Comparison of ENCODE assay signal across 12 mouse cellular contexts in genomic region chr9:33101206-33101605, GRCm38 (mm10).
DNase-seq lines count a peak whose midpoint lies in the region; ATAC-seq and TF ChIP-seq lines count a peak whose summit lies in the region.
"Had no signal": no experiment of that assay in that cellular context is flagged by ENCODE, and none has a peak within 500 bp of the region (broad histone marks: within the 10 kb centered on the region; RNA-seq: fewer than 3 reads in every experiment).

No protein-coding gene starts in this region.

- no peak overlapping the region for H3K9ac ChIP-seq in heart, embryonic 16.5 days (ENCODE audit: low read length)
- no peak overlapping the region for H3K9ac ChIP-seq in lung, embryonic 14.5 days
- no peak overlapping the region for H3K9ac ChIP-seq in intestine, embryonic 16.5 days (ENCODE audit: low read depth, low read length)
- H3K9ac ChIP-seq: embryonic facial prominence, embryonic 15.5 days; limb, embryonic 12.5 days had no signal

- no peaks in the 10 kb centered on the region for H3K36me3 ChIP-seq in heart, embryonic 16.5 days (ENCODE audit: control insufficient read depth, insufficient read depth)
- H3K36me3 ChIP-seq in lung, embryonic 14.5 days (ENCODE audit: insufficient read depth): no peaks in the 10 kb centered on the region
- H3K36me3 ChIP-seq in intestine, embryonic 16.5 days (ENCODE audit: control insufficient read depth, insufficient read depth, low read length): no peaks in the 10 kb centered on the region
- H3K36me3 ChIP-seq: embryonic facial prominence, embryonic 15.5 days; limb, embryonic 12.5 days had no signal

- no peak overlapping the region for H3K27ac ChIP-seq in heart, embryonic 16.5 days (ENCODE audit: low read length)
- H3K27ac ChIP-seq in lung, embryonic 14.5 days (ENCODE audit: low read depth): no peak overlapping the region
- no peak overlapping the region for H3K27ac ChIP-seq in intestine, embryonic 16.5 days (ENCODE audit: low read length)
- H3K27ac ChIP-seq: embryonic facial prominence, embryonic 15.5 days; limb, embryonic 12.5 days had no signal

- H3K4me1 ChIP-seq in heart, embryonic 16.5 days (ENCODE audit: control insufficient read depth, insufficient read depth, low read length): peaks cover 7% of the 10 kb centered on the region; the same call in 1 of the 2 replicates
- no peaks in the 10 kb centered on the region for H3K4me1 ChIP-seq in lung, embryonic 14.5 days (ENCODE audit: insufficient read depth)
- no peaks in the 10 kb centered on the region for H3K4me1 ChIP-seq in intestine, embryonic 16.5 days (ENCODE audit: control insufficient read depth, insufficient read depth, low read length)
- H3K4me1 ChIP-seq: embryonic facial prominence, embryonic 15.5 days had no signal

- H3K27me3 ChIP-seq in heart, embryonic 16.5 days (ENCODE audit: control insufficient read depth, insufficient read depth, low read length): no peaks in the 10 kb centered on the region
- H3K27me3 ChIP-seq in lung, embryonic 14.5 days (ENCODE audit: insufficient read depth, low read length): no peaks in the 10 kb centered on the region
- no peaks in the 10 kb centered on the region for H3K27me3 ChIP-seq in intestine, embryonic 16.5 days (replicated peaks; ENCODE audit: control insufficient read depth, insufficient read depth, low read length)
- H3K27me3 ChIP-seq: embryonic facial prominence, embryonic 15.5 days; limb, embryonic 12.5 days had no signal

- DNase-seq in MEL-GATA-1-ER (ENCODE audit: extremely low read depth, low read depth): peak; percentile 33
- DNase-seq in adrenal gland, postnatal 14 days: peak; percentile 20
- DNase-seq in lung, embryonic 14.5 days: peak; percentile 25
- no peak for DNase-seq in left cerebral cortex, adult 11 months (ENCODE audit: low spot score)
- DNase-seq in gastrocnemius, postnatal 25 days: no peak
- DNase-seq: cerebellum, adult 9-11 months; right cerebral cortex, postnatal 14 days had no signal

- H3K4me3 ChIP-seq in heart, embryonic 16.5 days (ENCODE audit: low read length): no peak overlapping the region
- no peak overlapping the region for H3K4me3 ChIP-seq in lung, embryonic 14.5 days (ENCODE audit: low read depth, low read length)
- H3K4me3 ChIP-seq in intestine, embryonic 16.5 days (ENCODE audit: low read length): no peak overlapping the region
- H3K4me3 ChIP-seq: embryonic facial prominence, embryonic 15.5 days; limb, embryonic 12.5 days had no signal

- H3K9me3 ChIP-seq in heart, embryonic 16.5 days (replicated peaks; ENCODE audit: control insufficient read depth, low read length): no peaks in the 10 kb centered on the region
- H3K9me3 ChIP-seq in lung, embryonic 14.5 days (ENCODE audit: low read depth, low read length): no peaks in the 10 kb centered on the region
- H3K9me3 ChIP-seq in intestine, embryonic 16.5 days (ENCODE audit: control insufficient read depth, low read length): no peaks in the 10 kb centered on the region
- H3K9me3 ChIP-seq: embryonic facial prominence, embryonic 15.5 days; limb, embryonic 12.5 days had no signal

- TF ChIP-seq CTCF in lung, embryonic 14.5 days (IDR thresholded peaks at IDR 0.05; ENCODE audit: low read depth): no peak

- ATAC-seq in heart, embryonic 16.5 days (replicated peaks; ENCODE audit: extremely low read depth, insufficient read depth, low FRiP score): peak; percentile 73
- no peak for ATAC-seq in lung, embryonic 14.5 days (ENCODE audit: insufficient read depth)
- no peak for ATAC-seq in intestine, embryonic 16.5 days

- no peak overlapping the region for H3K4me2 ChIP-seq in heart, embryonic 16.5 days (ENCODE audit: low read depth, low read length)
- H3K4me2 ChIP-seq in lung, embryonic 14.5 days: no peak overlapping the region
- no peak overlapping the region for H3K4me2 ChIP-seq in intestine, embryonic 16.5 days (ENCODE audit: low read depth, low read length)
- H3K4me2 ChIP-seq: embryonic facial prominence, embryonic 15.5 days; limb, embryonic 12.5 days; midbrain, embryonic 11.5 days had no signal

- 29% methylated on average over 3 of the region's 3 CpGs for WGBS in heart, embryonic 16.5 days
- WGBS in lung, embryonic 14.5 days: 31% methylated on average over 3 of the region's 3 CpGs
- WGBS in intestine, embryonic 16.5 days: 72% methylated on average over 3 of the region's 3 CpGs

Comparison
In these comparisons a context has a peak if more than half of its experiments do, and no peak if none do; other contexts are left out.
1. DNase-seq: peak in MEL-GATA-1-ER (single experiment), adrenal gland, postnatal 14 days (single experiment) and lung, embryonic 14.5 days (single experiment); none in left cerebral cortex, adult 11 months (single experiment) and gastrocnemius, postnatal 25 days (single experiment).